Mouse (Mus musculus): ENCODE measurements around the gene Acat2.
"Not testable (repeated sequence)": the region's sequence is repeated elsewhere in the genome, so short reads cannot be mapped to it uniquely, and the experiment has no call there.

GRCm38 (mm10) chr17:12931576-12931975, 29.0 kb downstream of the Acat2 start:
- TF ChIP-seq CTCF (IDR thresholded peaks at IDR 0.05; ENCODE audit: insufficient read depth, low read length); POLR2A (IDR thresholded peaks at IDR 0.05; ENCODE audit: borderline replicate concordance, extremely low read depth, low read depth, low read length): not testable (repeated sequence)
